Mouse (Mus musculus): ENCODE results near the gene Ifitm3. TPM values are rescaled to one million over a fixed set of nuclear protein-coding genes. Genes with fewer than 3 reads are reported as not detected.

The Ifitm3 gene
- total RNA-seq, 1 experiment from 2014 or later, result 143 TPM

- ATAC-seq (replicated peaks; ENCODE audit: low read depth, poor library complexity, severe bottlenecking), result no peak
These were observed 3.7 kb downstream of the Ifitm3 start for GRCm38 (mm10) chr7:141006914-141007313.

GRCm38 (mm10) chr7:141006446-141006845, 4.1 kb downstream of the Ifitm3 start:
- ATAC-seq (replicated peaks; ENCODE audit: low read depth, poor library complexity, severe bottlenecking), result no peak

GRCm38 (mm10) chr7:141003248-141004010, 7.1 kb downstream of the Ifitm3 start:
- ATAC-seq (replicated peaks; ENCODE audit: low read depth, poor library complexity, severe bottlenecking), result no peak

GRCm38 (mm10) chr7:141000881-141001708, 9.5 kb downstream of the Ifitm3 start:
- ATAC-seq (replicated peaks; ENCODE audit: low read depth, poor library complexity, severe bottlenecking), result no peak

- ATAC-seq (replicated peaks; ENCODE audit: low read depth, poor library complexity, severe bottlenecking), result peak; percentile 85
These were observed 11.5 kb downstream of the Ifitm3 start for GRCm38 (mm10) chr7:140998853-140999700.

- peak; percentile 71 for ATAC-seq (replicated peaks; ENCODE audit: low read depth, poor library complexity, severe bottlenecking)
These were observed 12.8 kb downstream of the Ifitm3 start for GRCm38 (mm10) chr7:140997817-140998216.

GRCm38 (mm10) chr7:140991117-140991689, 19.4 kb downstream of the Ifitm3 start:
- ATAC-seq (replicated peaks; ENCODE audit: low read depth, poor library complexity, severe bottlenecking), result peak; percentile 76

GRCm38 (mm10) chr7:140990622-140991021, 19.9 kb downstream of the Ifitm3 start:
- ATAC-seq (replicated peaks; ENCODE audit: low read depth, poor library complexity, severe bottlenecking), result peak; percentile 86

- ATAC-seq (replicated peaks; ENCODE audit: low read depth, poor library complexity, severe bottlenecking), result peak; percentile 17
These were observed 20.4 kb downstream of the Ifitm3 start for GRCm38 (mm10) chr7:140990185-140990584.

GRCm38 (mm10) chr7:140989022-140989421, 21.5 kb downstream of the Ifitm3 start:
- no peak for ATAC-seq (replicated peaks; ENCODE audit: low read depth, poor library complexity, severe bottlenecking)

GRCm38 (mm10) chr7:140987182-140988138, 23.1 kb downstream of the Ifitm3 start:
- no peak for ATAC-seq (replicated peaks; ENCODE audit: low read depth, poor library complexity, severe bottlenecking)

GRCm38 (mm10) chr7:140982971-140983370, 27.6 kb downstream of the Ifitm3 start:
- ATAC-seq (replicated peaks; ENCODE audit: low read depth, poor library complexity, severe bottlenecking), result 0 out of 2 replicates have a peak, but pooled peaks have one; percentile 7

GRCm38 (mm10) chr7:140981704-140982103, 28.9 kb downstream of the Ifitm3 start:
- peak; percentile 94 for ATAC-seq (replicated peaks; ENCODE audit: low read depth, poor library complexity, severe bottlenecking)

- peak; percentile 56 for ATAC-seq (replicated peaks; ENCODE audit: low read depth, poor library complexity, severe bottlenecking)
These were observed 33.9 kb downstream of the Ifitm3 start for GRCm38 (mm10) chr7:140976720-140977119.

GRCm38 (mm10) chr7:140975465-140975864, 35.1 kb downstream of the Ifitm3 start:
- no peak for ATAC-seq (replicated peaks; ENCODE audit: low read depth, poor library complexity, severe bottlenecking)

- ATAC-seq (replicated peaks; ENCODE audit: low read depth, poor library complexity, severe bottlenecking), result no peak
These were observed 35.6 kb downstream of the Ifitm3 start for GRCm38 (mm10) chr7:140974940-140975339.

- ATAC-seq (replicated peaks; ENCODE audit: low read depth, poor library complexity, severe bottlenecking), result no peak
These were observed 37.0 kb downstream of the Ifitm3 start for GRCm38 (mm10) chr7:140973396-140974165.
